Mouse (Mus musculus): ENCODE data around the gene Spata6.

Gene Spata6

GRCm38 (mm10) chr4:111719776-111720661 is at the start of gene Spata6:
Spata6 (plus strand) TSS chr4:111719984.
- DNase-seq (ENCODE audit: low read depth in 1 of 2, low spot score in 2 of 2), result peak; percentile 76 to 92

- no peak for DNase-seq (ENCODE audit: low read depth in 1 of 2, low spot score in 2 of 2)
Measured at GRCm38 (mm10) chr4:111670566-111671421, 49.0 kb upstream of the Spata6 start.

- no peak for DNase-seq (ENCODE audit: low read depth in 1 of 2, low spot score in 2 of 2)
Measured at GRCm38 (mm10) chr4:111671440-111671839, 48.3 kb upstream of the Spata6 start.

- DNase-seq (ENCODE audit: low read depth in 1 of 2, low spot score in 2 of 2), result no peak
Measured at GRCm38 (mm10) chr4:111673904-111674303, 45.9 kb upstream of the Spata6 start.

GRCm38 (mm10) chr4:111681926-111682325 is 37.9 kb upstream of the Spata6 start:
- no peak for DNase-seq (ENCODE audit: low read depth in 1 of 2, low spot score in 2 of 2)

GRCm38 (mm10) chr4:111682793-111683192 is 37.0 kb upstream of the Spata6 start:
- DNase-seq (ENCODE audit: low read depth in 1 of 2, low spot score in 2 of 2), result no peak

- DNase-seq (ENCODE audit: low read depth in 1 of 2, low spot score in 2 of 2), result no peak
Measured at GRCm38 (mm10) chr4:111683843-111684242, 35.9 kb upstream of the Spata6 start.

GRCm38 (mm10) chr4:111685951-111686350 is 33.8 kb upstream of the Spata6 start:
- no peak for DNase-seq (ENCODE audit: low read depth in 1 of 2, low spot score in 2 of 2)

GRCm38 (mm10) chr4:111686951-111687350 is 32.8 kb upstream of the Spata6 start:
- no peak for DNase-seq (ENCODE audit: low read depth in 1 of 2, low spot score in 2 of 2)

GRCm38 (mm10) chr4:111687613-111688012 is 32.2 kb upstream of the Spata6 start:
- peak; percentile 12 to 31 for DNase-seq (ENCODE audit: low read depth in 1 of 2, low spot score in 2 of 2)

GRCm38 (mm10) chr4:111691057-111691543 is 28.7 kb upstream of the Spata6 start:
- no peak for DNase-seq (ENCODE audit: low read depth in 1 of 2, low spot score in 2 of 2)

GRCm38 (mm10) chr4:111701381-111701780 is 18.4 kb upstream of the Spata6 start:
- no peak for DNase-seq (ENCODE audit: low read depth in 1 of 2, low spot score in 2 of 2)

GRCm38 (mm10) chr4:111704126-111704525 is 15.7 kb upstream of the Spata6 start:
- no peak for DNase-seq (ENCODE audit: low read depth in 1 of 2, low spot score in 2 of 2)

- DNase-seq (ENCODE audit: low read depth in 1 of 2, low spot score in 2 of 2), result no peak
Measured at GRCm38 (mm10) chr4:111704975-111705374, 14.8 kb upstream of the Spata6 start.

- no peak for DNase-seq (ENCODE audit: low read depth in 1 of 2, low spot score in 2 of 2)
Measured at GRCm38 (mm10) chr4:111719296-111719695, 488 bp upstream of the Spata6 start.

- no peak for DNase-seq (ENCODE audit: low read depth in 1 of 2, low spot score in 2 of 2)
Measured at GRCm38 (mm10) chr4:111720662-111721003, 849 bp downstream of the Spata6 start.

GRCm38 (mm10) chr4:111721121-111721840 is 1.5 kb downstream of the Spata6 start:
- peak in 1 of 2 experiments; percentile 24 for DNase-seq (ENCODE audit: low read depth in 1 of 2, low spot score in 2 of 2)

GRCm38 (mm10) chr4:111737551-111737950 is 17.8 kb downstream of the Spata6 start:
- no peak for DNase-seq (ENCODE audit: low read depth in 1 of 2, low spot score in 2 of 2)

GRCm38 (mm10) chr4:111780533-111780932 is 60.7 kb downstream of the Spata6 start:
- no peak for DNase-seq (ENCODE audit: low read depth in 1 of 2, low spot score in 2 of 2)

- no peak for DNase-seq (ENCODE audit: low read depth in 1 of 2, low spot score in 2 of 2)
Measured at GRCm38 (mm10) chr4:111799892-111800291, 80.1 kb downstream of the Spata6 start.

GRCm38 (mm10) chr4:111803164-111803563 is 83.4 kb downstream of the Spata6 start:
- no peak for DNase-seq (ENCODE audit: low read depth in 1 of 2, low spot score in 2 of 2)
